ENCODE assay signal across 10 mouse cellular contexts in genomic region chr2:170288196-170288595, GRCm38 (mm10).
A peak's percentile ranks its signal among the peaks of the same experiment; 100 is the strongest.
DNase-seq lines count a peak whose midpoint lies in the region; ATAC-seq and TF ChIP-seq lines count a peak whose summit lies in the region.
"Had no signal": no experiment of that assay in that cellular context is flagged by ENCODE, and none has a peak within 500 bp of the region (broad histone marks: within the 10 kb centered on the region; RNA-seq: fewer than 3 reads in every experiment).

No protein-coding gene starts in this region.

- H3K9ac ChIP-seq in kidney, embryonic 15.5 days: no peak overlapping the region
- H3K9ac ChIP-seq in embryonic facial prominence, embryonic 14.5 days (ENCODE audit: low read depth, low read length): peak overlapping the region; percentile 46
- no peak overlapping the region; the same call in 1 of the 2 replicates for H3K9ac ChIP-seq in limb, embryonic 11.5 days (ENCODE audit: low read length)

- DNase-seq in kidney, postnatal 14 days: no peak
- no peak for DNase-seq in embryonic facial prominence, embryonic 14.5 days (ENCODE audit: low spot score)
- no peak for DNase-seq in limb, embryonic 11.5 days (ENCODE audit: low spot score)
- no peak for DNase-seq in right cerebral cortex, postnatal 25 days
- no peak for DNase-seq in layer of hippocampus, adult 18-20 months (ENCODE audit: low spot score in 2 of 2)
- no peak for DNase-seq in adrenal gland, postnatal 4 days (ENCODE audit: low spot score in 2 of 2)
- DNase-seq: cerebellum, adult 18-20 months had no signal

- no peak for ATAC-seq in kidney, embryonic 15.5 days (replicated peaks; ENCODE audit: low FRiP score)
- ATAC-seq in embryonic facial prominence, embryonic 14.5 days (ENCODE audit: low read depth): 0 out of 2 replicates have a peak, but pooled peaks have one; percentile 6
- ATAC-seq in limb, embryonic 11.5 days (ENCODE audit: insufficient number of reproducible peaks, low FRiP score, low TSS enrichment, low read depth): no peak

- no peaks in the 10 kb centered on the region for H3K36me3 ChIP-seq in kidney, embryonic 15.5 days
- no peaks in the 10 kb centered on the region for H3K36me3 ChIP-seq in embryonic facial prominence, embryonic 14.5 days (ENCODE audit: control insufficient read depth, insufficient read depth, low read length)
- no peaks in the 10 kb centered on the region for H3K36me3 ChIP-seq in limb, embryonic 11.5 days (ENCODE audit: control insufficient read depth, insufficient read depth, low read length)
- no peaks in the 10 kb centered on the region for H3K36me3 ChIP-seq in small intestine, adult 2 months (ENCODE audit: control insufficient read depth, insufficient read depth, low read length)
- H3K36me3 ChIP-seq: G1E had no signal

- no peaks in the 10 kb centered on the region for H3K27me3 ChIP-seq in kidney, embryonic 15.5 days
- H3K27me3 ChIP-seq in embryonic facial prominence, embryonic 14.5 days (replicated peaks; ENCODE audit: control insufficient read depth, insufficient read depth, low read length): no peaks in the 10 kb centered on the region
- no peaks in the 10 kb centered on the region for H3K27me3 ChIP-seq in limb, embryonic 11.5 days (ENCODE audit: control insufficient read depth, insufficient read depth, low read length)
- no peaks in the 10 kb centered on the region for H3K27me3 ChIP-seq in small intestine, adult 2 months (ENCODE audit: control insufficient read depth, insufficient read depth, low read length)

- no peak overlapping the region; the same call in 1 of the 2 replicates for H3K4me3 ChIP-seq in kidney, embryonic 15.5 days (replicated peaks)
- peak overlapping the region; percentile 40 for H3K4me3 ChIP-seq in embryonic facial prominence, embryonic 14.5 days (ENCODE audit: low read depth, low read length)
- no peak overlapping the region; the same call in 1 of the 2 replicates for H3K4me3 ChIP-seq in limb, embryonic 11.5 days (ENCODE audit: low read depth, low read length)
- no peak overlapping the region for H3K4me3 ChIP-seq in small intestine, adult 2 months (ENCODE audit: low read depth, low read length)

- H3K4me2 ChIP-seq in kidney, embryonic 15.5 days: peak overlapping the region; percentile 89
- H3K4me2 ChIP-seq in embryonic facial prominence, embryonic 14.5 days (ENCODE audit: low read depth, low read length): peak overlapping the region; percentile 76
- peak overlapping the region; percentile 28; the same call in 1 of the 2 replicates for H3K4me2 ChIP-seq in limb, embryonic 11.5 days (ENCODE audit: low read depth, severe bottlenecking)

- H3K27ac ChIP-seq in kidney, embryonic 15.5 days: peak overlapping the region; percentile 75
- peak overlapping the region; percentile 72 for H3K27ac ChIP-seq in embryonic facial prominence, embryonic 14.5 days (replicated peaks; ENCODE audit: low read depth, low read length)
- H3K27ac ChIP-seq in limb, embryonic 11.5 days (replicated peaks; ENCODE audit: low read depth, low read length): no peak overlapping the region
- H3K27ac ChIP-seq in small intestine, adult 2 months (ENCODE audit: insufficient read depth, low read depth, low read length): peak overlapping the region; percentile 46; the same call in 1 of the 2 replicates

- no peak for TF ChIP-seq CTCF in small intestine, adult 2 months (IDR thresholded peaks at IDR 0.05; ENCODE audit: extremely low read depth, insufficient read length, insufficient replicate concordance, low read depth, low read length)

- H3K9me3 ChIP-seq in kidney, embryonic 15.5 days (replicated peaks): no peaks in the 10 kb centered on the region
- no peaks in the 10 kb centered on the region for H3K9me3 ChIP-seq in embryonic facial prominence, embryonic 14.5 days (ENCODE audit: control insufficient read depth, low read length)
- no peaks in the 10 kb centered on the region for H3K9me3 ChIP-seq in limb, embryonic 11.5 days (ENCODE audit: control insufficient read depth, low read length)

- 14% methylated on average over 11 of the region's 11 CpGs for WGBS in kidney, embryonic 15.5 days
- 9% methylated on average over 10 of the region's 11 CpGs for WGBS in embryonic facial prominence, embryonic 14.5 days
- 10% methylated on average over 11 of the region's 11 CpGs for WGBS in limb, embryonic 11.5 days
- WGBS in small intestine, adult 2 months: 39% methylated on average over 11 of the region's 11 CpGs

- TF ChIP-seq POLR2A in small intestine, adult 2 months (IDR thresholded peaks at IDR 0.05; ENCODE audit: low read depth, low read length): no peak

- H3K4me1 ChIP-seq in kidney, embryonic 15.5 days: peaks cover 50% of the 10 kb centered on the region
- H3K4me1 ChIP-seq in embryonic facial prominence, embryonic 14.5 days (ENCODE audit: control insufficient read depth, insufficient read depth, low read length): peaks cover 28% of the 10 kb centered on the region
- peaks cover 3% of the 10 kb centered on the region; the same call in 1 of the 2 replicates for H3K4me1 ChIP-seq in limb, embryonic 11.5 days (ENCODE audit: control insufficient read depth, insufficient read depth, low read length)
- peaks cover 10% of the 10 kb centered on the region; the same call in 1 of the 2 replicates for H3K4me1 ChIP-seq in small intestine, adult 2 months (ENCODE audit: control insufficient read depth, insufficient read depth, insufficient read length, low read length)

Comparison
In these comparisons a context has a peak if more than half of its experiments do, and no peak if none do; other contexts are left out.
1. H3K4me2 ChIP-seq: peak in every context shown above with its lines; median percentile 89 in kidney, embryonic 15.5 days; 76 in embryonic facial prominence, embryonic 14.5 days; 28 in limb, embryonic 11.5 days.